Mouse (Mus musculus) hindbrain, embryonic 16.5 days (tissue): ENCODE results near the gene Dock9. TPM values are rescaled to one million over a fixed set of nuclear protein-coding genes. Genes with fewer than 3 reads are reported as not detected.

Experiments used
- ATAC-seq: fragments of 200-750 bp; cut with Nextera tagmentation; 2 replicates; pipeline ENCODE4 v1.8.0; 2017; ENCODE audit warnings: moderate TSS enrichment, moderate library complexity
- H3K27ac ChIP-seq: fragments of 300-500 bp; sonication (generic); 2 replicates; pipeline ENCODE4 v1.5.1; 2014; ENCODE audit warnings: low read depth, mild to moderate bottlenecking, control low read depth, low read length, moderate library complexity
- H3K27me3 ChIP-seq: fragments of 300-500 bp; sonication (generic); replicated peaks from 2 replicates; pipeline ENCODE4 v1.6.1; 2014; ENCODE audit warnings: low read length; ENCODE audit not compliant: control insufficient read depth, insufficient read depth
- H3K36me3 ChIP-seq: fragments of 300-500 bp; sonication (generic); 2 replicates; pipeline ENCODE4 v1.6.1; 2014; ENCODE audit warnings: mild to moderate bottlenecking, low read length, moderate library complexity, mixed read lengths; ENCODE audit not compliant: control insufficient read depth, insufficient read depth
- H3K4me1 ChIP-seq: fragments of 300-500 bp; sonication (generic); 2 replicates; pipeline ENCODE4 v1.6.1; 2014; ENCODE audit warnings: low read depth, low read length; ENCODE audit not compliant: control insufficient read depth, insufficient read depth
- H3K4me2 ChIP-seq: fragments of 300-500 bp; sonication (generic); 2 replicates; pipeline ENCODE4 v1.6.1; 2014; ENCODE audit warnings: mild to moderate bottlenecking, low read length, control low read depth, moderate library complexity
- H3K4me3 ChIP-seq: fragments of 300-500 bp; sonication (generic); 2 replicates; pipeline ENCODE4 v1.5.1; 2014; ENCODE audit warnings: mild to moderate bottlenecking, low read length, control low read depth, moderate library complexity
- H3K9ac ChIP-seq: fragments of 300-500 bp; sonication (generic); 2 replicates; pipeline ENCODE4 v1.6.1; 2014; ENCODE audit warnings: low read depth, mild to moderate bottlenecking, control low read depth, low read length, moderate library complexity
- H3K9me3 ChIP-seq: fragments of 300-500 bp; sonication (generic); 2 replicates; pipeline ENCODE4 v1.6.1; 2014; ENCODE audit warnings: mild to moderate bottlenecking, low read length, moderate library complexity; ENCODE audit not compliant: control insufficient read depth
- WGBS: fragments of 180-500 bp; shearing (Covaris S2); extraction: QIAGEN DNeasy Blood & Tissue Kit; methylation state at CpG from one replicate; pipeline ENCODE4 v1.1.7; 2014; 5-methylcytosine and 5-hydroxymethylcytosine counted together
- polyA plus RNA-seq: library from polyadenylated mRNA; unstranded; fragments of >200 nt; fragmentation: Nextera tagmentation; extraction: Ambion mirVana; gene quantifications from 2 replicates; pipeline ENCODE4 v1.2.1, GENCODE M21; 2015

The Dock9 gene
- polyA plus RNA-seq, 1 experiment from 2014 or later = 13.4 TPM

- Histone ChIP-seq H3K9me3 (peaks cover 2% of the 10 kb centered on the region), H3K4me3 (no peak overlapping the region), H3K4me1 (no peaks in the 10 kb centered on the region), H3K9ac (no peak overlapping the region), H3K36me3 (no peaks in the 10 kb centered on the region), H3K27ac (no peak overlapping the region), H3K4me2 (no peak overlapping the region), H3K27me3 (no peaks in the 10 kb centered on the region)
- ATAC-seq = peak; percentile 84
- WGBS = 67% methylated on average over 11 of the region's 11 CpGs
Measured at GRCm38 (mm10) chr14:121824322-121825103, 26.9 kb upstream of the Dock9 start.

GRCm38 (mm10) chr14:121822997-121823396 is 25.4 kb upstream of the Dock9 start:
- no peak overlapping the region for H3K4me3 ChIP-seq
- H3K36me3 ChIP-seq = no peaks in the 10 kb centered on the region
- H3K4me1 ChIP-seq = no peaks in the 10 kb centered on the region
- 81% methylated on average over 3 of the region's 3 CpGs for WGBS
- no peaks in the 10 kb centered on the region for H3K9me3 ChIP-seq
- H3K4me2 ChIP-seq = no peak overlapping the region
- no peak overlapping the region for H3K27ac ChIP-seq
- no peaks in the 10 kb centered on the region for H3K27me3 ChIP-seq
- ATAC-seq = no peak
- no peak overlapping the region for H3K9ac ChIP-seq

- Histone ChIP-seq H3K4me1 (no peaks in the 10 kb centered on the region), H3K4me2 (no peak overlapping the region), H3K27me3 (no peaks in the 10 kb centered on the region), H3K27ac (no peak overlapping the region), H3K36me3 (no peaks in the 10 kb centered on the region), H3K9me3 (no peaks in the 10 kb centered on the region), H3K4me3 (no peak overlapping the region), H3K9ac (no peak overlapping the region)
- no peak for ATAC-seq
- 84% methylated on average over 8 of the region's 8 CpGs for WGBS
Measured at GRCm38 (mm10) chr14:121822506-121822905, 24.9 kb upstream of the Dock9 start.

GRCm38 (mm10) chr14:121806791-121807190 is 9.2 kb upstream of the Dock9 start:
- Histone ChIP-seq H3K27ac (no peak overlapping the region), H3K4me2 (no peak overlapping the region), H3K9me3 (peaks cover 10% of the 10 kb centered on the region), H3K4me3 (no peak overlapping the region), H3K9ac (no peak overlapping the region), H3K36me3 (no peaks in the 10 kb centered on the region), H3K4me1 (no peaks in the 10 kb centered on the region), H3K27me3 (no peaks in the 10 kb centered on the region)
- no peak for ATAC-seq
- 76% methylated on average over 4 of the region's 4 CpGs for WGBS

GRCm38 (mm10) chr14:121806316-121806715 is 8.7 kb upstream of the Dock9 start:
- Histone ChIP-seq H3K27me3 (no peaks in the 10 kb centered on the region), H3K9me3 (peaks cover 10% of the 10 kb centered on the region), H3K36me3 (no peaks in the 10 kb centered on the region), H3K9ac (no peak overlapping the region), H3K27ac (no peak overlapping the region), H3K4me3 (no peak overlapping the region), H3K4me1 (no peaks in the 10 kb centered on the region), H3K4me2 (no peak overlapping the region)
- 78% methylated on average over 3 of the region's 3 CpGs for WGBS
- ATAC-seq = no peak

- Histone ChIP-seq H3K4me2 (no peak overlapping the region), H3K9me3 (no peaks in the 10 kb centered on the region)
- 86% methylated on average over 4 of the region's 4 CpGs for WGBS
Measured at GRCm38 (mm10) chr14:121804461-121804860, 6.8 kb upstream of the Dock9 start.

GRCm38 (mm10) chr14:121800962-121801361 is 3.3 kb upstream of the Dock9 start:
- Histone ChIP-seq H3K4me2 (no peak overlapping the region), H3K9me3 (no peaks in the 10 kb centered on the region), H3K36me3 (no peaks in the 10 kb centered on the region), H3K27me3 (peaks cover under 1% of the 10 kb centered on the region), H3K4me1 (peaks cover 10% of the 10 kb centered on the region), H3K27ac (no peak overlapping the region), H3K9ac (no peak overlapping the region), H3K4me3 (no peak overlapping the region)
- 28% methylated on average over 2 of the region's 2 CpGs for WGBS
- no peak for ATAC-seq

More at GRCm38 (mm10) chr14:121804461-121804860, 6.8 kb upstream of the Dock9 start:
- H3K4me1 ChIP-seq = no peaks in the 10 kb centered on the region
- no peak overlapping the region for H3K27ac ChIP-seq
- H3K9ac ChIP-seq = no peak overlapping the region
- H3K36me3 ChIP-seq = no peaks in the 10 kb centered on the region
- H3K27me3 ChIP-seq = no peaks in the 10 kb centered on the region
- no peak for ATAC-seq
- no peak overlapping the region for H3K4me3 ChIP-seq

- WGBS = 82% methylated on average over 7 of the region's 7 CpGs
- Histone ChIP-seq H3K4me3 (no peak overlapping the region), H3K27me3 (peaks cover 6% of the 10 kb centered on the region), H3K9ac (no peak overlapping the region), H3K36me3 (no peaks in the 10 kb centered on the region), H3K4me2 (no peak overlapping the region), H3K9me3 (no peaks in the 10 kb centered on the region), H3K27ac (no peak overlapping the region), H3K4me1 (peaks cover 10% of the 10 kb centered on the region)
- ATAC-seq = no peak
Measured at GRCm38 (mm10) chr14:121799112-121799511, 1.5 kb upstream of the Dock9 start.

- 0% methylated on average over 22 of the region's 22 CpGs for WGBS
- H3K4me3 ChIP-seq = peak overlapping the region; percentile 85
- H3K4me1 ChIP-seq = peaks cover 10% of the 10 kb centered on the region
- H3K27ac ChIP-seq = peak overlapping the region; percentile 80
- H3K27me3 ChIP-seq = peaks cover 6% of the 10 kb centered on the region
- H3K9me3 ChIP-seq = no peaks in the 10 kb centered on the region
- ATAC-seq = peak; percentile 96
- H3K4me2 ChIP-seq = peak overlapping the region; percentile 63
- H3K9ac ChIP-seq = peak overlapping the region; percentile 78
- no peaks in the 10 kb centered on the region for H3K36me3 ChIP-seq
Measured at GRCm38 (mm10) chr14:121798411-121798799, 768 bp upstream of the Dock9 start.
